ENCODE assay signal across 22 mouse cellular contexts in genomic region chr5:130566002-130566401, GRCm38 (mm10).
"Had no signal": no experiment of that assay in that cellular context is flagged by ENCODE, and none has a peak within 500 bp of the region (broad histone marks: within the 10 kb centered on the region; RNA-seq: fewer than 3 reads in every experiment).

No protein-coding gene starts in this region.

- ATAC-seq: liver, postnatal 0 days; lung, postnatal 0 days; midbrain, embryonic 13.5 days; midbrain, embryonic 16.5 days had no signal

- H3K9ac ChIP-seq: limb, embryonic 12.5 days; limb, embryonic 15.5 days; liver, embryonic 14.5 days; liver, postnatal 0 days; lung, embryonic 14.5 days; midbrain, embryonic 13.5 days; neural tube, embryonic 13.5 days had no signal

- H3K27ac ChIP-seq: limb, embryonic 12.5 days; limb, embryonic 15.5 days; liver, embryonic 14.5 days; midbrain, embryonic 10.5 days; midbrain, embryonic 13.5 days; neural tube, embryonic 13.5 days; stomach, postnatal 0 days had no signal

- H3K9me3 ChIP-seq: limb, embryonic 15.5 days; midbrain, embryonic 10.5 days had no signal

- H3K27me3 ChIP-seq: limb, embryonic 12.5 days; limb, embryonic 15.5 days; megakaryocyte, embryonic 14.5 days; midbrain, embryonic 13.5 days; neural tube, embryonic 13.5 days had no signal

- H3K4me3 ChIP-seq: limb, embryonic 12.5 days; limb, embryonic 15.5 days; megakaryocyte, embryonic 14.5 days; midbrain, embryonic 10.5 days; midbrain, embryonic 13.5 days; myocyte; neural tube, embryonic 13.5 days had no signal

- H3K4me2 ChIP-seq: limb, embryonic 12.5 days; limb, embryonic 15.5 days; liver, embryonic 11.5 days; lung, embryonic 14.5 days; midbrain, embryonic 13.5 days; neural tube, embryonic 13.5 days had no signal

- DNase-seq: kidney, adult 9 months; kidney, postnatal 14 days; kidney, postnatal 4 days; left cerebral cortex, postnatal 4 days; liver, postnatal 0 days; lung, embryonic 14.5 days; retina, postnatal 1 day; right cerebral cortex, postnatal 14 days; right cerebral cortex, postnatal 4 days; thymus, postnatal 25 days had no signal

- H3K4me1 ChIP-seq: limb, embryonic 12.5 days; limb, embryonic 15.5 days; megakaryocyte, embryonic 14.5 days; midbrain, embryonic 10.5 days; midbrain, embryonic 13.5 days; neural tube, embryonic 13.5 days had no signal

- H3K36me3 ChIP-seq: limb, embryonic 12.5 days; limb, embryonic 15.5 days; midbrain, embryonic 10.5 days; midbrain, embryonic 13.5 days; neural tube, embryonic 13.5 days had no signal
